Mouse (Mus musculus): ENCODE measurements at regions not wholly inside any gene's neighbourhood (a gene's known extent, or its start where the extent isn't known, plus 50 kb on each side); places are given as distances from the start of the nearest gene placed in this dataset.

DNA sequence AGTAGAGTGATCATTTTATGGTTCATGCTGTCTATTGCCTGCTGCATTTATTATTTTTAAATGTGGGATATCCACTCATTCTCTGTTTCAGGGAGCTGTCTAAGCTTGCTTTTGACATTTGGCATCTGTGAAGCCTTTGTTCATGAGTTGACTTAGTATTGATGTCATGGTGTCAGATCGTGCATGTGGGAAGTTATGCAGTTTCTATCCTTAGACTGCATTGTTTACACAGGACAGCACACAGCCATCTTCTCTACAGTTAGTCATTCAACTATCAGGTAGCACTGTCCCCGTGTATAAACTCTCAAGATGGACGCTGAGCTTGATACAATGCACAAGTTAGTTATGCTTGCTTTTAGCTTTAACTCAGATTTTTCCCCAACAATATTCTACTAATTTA is 247.8 kb upstream of the Pde3a start:
- H3K27me3 ChIP-seq (ENCODE audit: control insufficient read depth, insufficient read depth, low read length) = no peaks in the 10 kb centered on the region
- no peaks in the 10 kb centered on the region for H3K4me1 ChIP-seq (ENCODE audit: control insufficient read depth, insufficient read depth, insufficient read length)
- no peak for DNase-seq (ENCODE audit: low read depth in 1 of 2, low spot score in 2 of 2)
- H3K27ac ChIP-seq (ENCODE audit: insufficient read depth, low read length) = no peak overlapping the region
- TF ChIP-seq POLR2A (IDR thresholded peaks at IDR 0.05; ENCODE audit: low read depth, low read length) = no peak
- TF ChIP-seq CTCF (IDR thresholded peaks at IDR 0.05; ENCODE audit: extremely low read depth, insufficient read depth, insufficient read length, insufficient replicate concordance) = no peak
- WGBS = 88% methylated on average over 3 of the region's 3 CpGs
- no peaks in the 10 kb centered on the region for H3K36me3 ChIP-seq (ENCODE audit: control insufficient read depth, insufficient read depth, low read length)
- no peak overlapping the region for H3K4me3 ChIP-seq (ENCODE audit: extremely low read depth, insufficient read depth, insufficient read length)

GRCm38 (mm10) chr6:141015055-141015681 is 233.9 kb upstream of the Pde3a start:
- 88% methylated on average over 11 of the region's 11 CpGs for WGBS
- no peak overlapping the region for H3K27ac ChIP-seq (ENCODE audit: insufficient read depth, low read length)
- no peak overlapping the region for H3K4me3 ChIP-seq (ENCODE audit: extremely low read depth, insufficient read depth, insufficient read length)
- H3K4me1 ChIP-seq (ENCODE audit: control insufficient read depth, insufficient read depth, insufficient read length) = no peaks in the 10 kb centered on the region
- DNase-seq (ENCODE audit: low read depth in 1 of 2, low spot score in 2 of 2) = no peak
- H3K36me3 ChIP-seq (ENCODE audit: control insufficient read depth, insufficient read depth, low read length) = no peaks in the 10 kb centered on the region
- TF ChIP-seq CTCF (IDR thresholded peaks at IDR 0.05; ENCODE audit: extremely low read depth, insufficient read depth, insufficient read length, insufficient replicate concordance) (no peak), POLR2A (IDR thresholded peaks at IDR 0.05; ENCODE audit: low read depth, low read length) (no peak)
- no peaks in the 10 kb centered on the region for H3K27me3 ChIP-seq (ENCODE audit: control insufficient read depth, insufficient read depth, low read length)

- no peak overlapping the region for H3K27ac ChIP-seq (ENCODE audit: insufficient read depth, low read length)
- no peaks in the 10 kb centered on the region for H3K36me3 ChIP-seq (ENCODE audit: control insufficient read depth, insufficient read depth, low read length)
- no peaks in the 10 kb centered on the region for H3K27me3 ChIP-seq (ENCODE audit: control insufficient read depth, insufficient read depth, low read length)
- no peak overlapping the region for H3K4me3 ChIP-seq (ENCODE audit: extremely low read depth, insufficient read depth, insufficient read length)
- no peaks in the 10 kb centered on the region for H3K4me1 ChIP-seq (ENCODE audit: control insufficient read depth, insufficient read depth, insufficient read length)
- TF ChIP-seq POLR2A (IDR thresholded peaks at IDR 0.05; ENCODE audit: low read depth, low read length) = no peak
- no peak for TF ChIP-seq CTCF (IDR thresholded peaks at IDR 0.05; ENCODE audit: extremely low read depth, insufficient read depth, insufficient read length, insufficient replicate concordance)
- WGBS = 77% methylated on average over 4 of the region's 4 CpGs
- no peak for DNase-seq (ENCODE audit: low read depth in 1 of 2, low spot score in 2 of 2)
Observed at GRCm38 (mm10) chr6:141023501-141023900, 225.6 kb upstream of the Pde3a start.

DNA sequence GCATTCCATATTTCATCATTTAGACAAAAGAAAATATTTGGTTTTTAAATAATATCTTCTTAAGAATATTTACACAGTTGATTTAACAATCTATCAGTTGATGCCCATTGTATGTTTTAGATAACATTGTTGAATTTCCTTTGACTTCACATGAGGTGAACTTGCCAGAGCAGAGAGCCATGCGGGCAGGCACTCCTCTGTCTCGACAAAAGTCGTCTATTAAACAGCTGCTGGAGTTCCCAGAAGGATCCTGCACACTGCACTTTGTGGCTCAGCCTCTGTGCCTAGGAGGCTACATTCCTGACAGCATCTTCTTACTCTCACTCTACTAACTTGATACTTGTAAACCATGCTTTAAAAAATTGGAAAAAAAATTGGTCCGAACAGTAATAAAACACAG is 221.7 kb upstream of the Pde3a start:
- H3K4me1 ChIP-seq (ENCODE audit: control insufficient read depth, insufficient read depth, insufficient read length) = no peaks in the 10 kb centered on the region
- H3K36me3 ChIP-seq (ENCODE audit: control insufficient read depth, insufficient read depth, low read length) = no peaks in the 10 kb centered on the region
- no peaks in the 10 kb centered on the region for H3K27me3 ChIP-seq (ENCODE audit: control insufficient read depth, insufficient read depth, low read length)
- H3K4me3 ChIP-seq (ENCODE audit: extremely low read depth, insufficient read depth, insufficient read length) = no peak overlapping the region
- no peak overlapping the region for H3K27ac ChIP-seq (ENCODE audit: insufficient read depth, low read length)
- TF ChIP-seq POLR2A (IDR thresholded peaks at IDR 0.05; ENCODE audit: low read depth, low read length) = no peak
- no peak for TF ChIP-seq CTCF (IDR thresholded peaks at IDR 0.05; ENCODE audit: extremely low read depth, insufficient read depth, insufficient read length, insufficient replicate concordance)
- DNase-seq (ENCODE audit: low read depth in 1 of 2, low spot score in 2 of 2) = no peak
- WGBS = 71% methylated on average over 4 of the region's 4 CpGs

GRCm38 (mm10) chr6:141027787-141028186 is 221.3 kb upstream of the Pde3a start:
- Histone ChIP-seq H3K36me3 (ENCODE audit: control insufficient read depth, insufficient read depth, low read length) (no peaks in the 10 kb centered on the region), H3K4me3 (ENCODE audit: extremely low read depth, insufficient read depth, insufficient read length) (no peak overlapping the region), H3K27ac (ENCODE audit: insufficient read depth, low read length) (no peak overlapping the region), H3K4me1 (ENCODE audit: control insufficient read depth, insufficient read depth, insufficient read length) (no peaks in the 10 kb centered on the region), H3K27me3 (ENCODE audit: control insufficient read depth, insufficient read depth, low read length) (no peaks in the 10 kb centered on the region)
- 87% methylated on average over 5 of the region's 5 CpGs for WGBS
- no peak for TF ChIP-seq CTCF (IDR thresholded peaks at IDR 0.05; ENCODE audit: extremely low read depth, insufficient read depth, insufficient read length, insufficient replicate concordance)
- TF ChIP-seq POLR2A (IDR thresholded peaks at IDR 0.05; ENCODE audit: low read depth, low read length) = no peak
- no peak for DNase-seq (ENCODE audit: low read depth in 1 of 2, low spot score in 2 of 2)

GRCm38 (mm10) chr6:141034824-141035223 is 214.2 kb upstream of the Pde3a start:
- Histone ChIP-seq H3K27ac (ENCODE audit: insufficient read depth, low read length) (no peak overlapping the region), H3K36me3 (ENCODE audit: control insufficient read depth, insufficient read depth, low read length) (no peaks in the 10 kb centered on the region), H3K4me1 (ENCODE audit: control insufficient read depth, insufficient read depth, insufficient read length) (no peaks in the 10 kb centered on the region), H3K4me3 (ENCODE audit: extremely low read depth, insufficient read depth, insufficient read length) (no peak overlapping the region), H3K27me3 (ENCODE audit: control insufficient read depth, insufficient read depth, low read length) (no peaks in the 10 kb centered on the region)
- no peak for DNase-seq (ENCODE audit: low read depth in 1 of 2, low spot score in 2 of 2)
- TF ChIP-seq CTCF (IDR thresholded peaks at IDR 0.05; ENCODE audit: extremely low read depth, insufficient read depth, insufficient read length, insufficient replicate concordance) = no peak
- TF ChIP-seq POLR2A (IDR thresholded peaks at IDR 0.05; ENCODE audit: low read depth, low read length) = no peak
- 77% methylated on average over 5 of the region's 5 CpGs for WGBS

GRCm38 (mm10) chr6:141041358-141041757 is 207.7 kb upstream of the Pde3a start:
- Histone ChIP-seq H3K36me3 (ENCODE audit: control insufficient read depth, insufficient read depth, low read length) (no peaks in the 10 kb centered on the region), H3K4me1 (ENCODE audit: control insufficient read depth, insufficient read depth, insufficient read length) (no peaks in the 10 kb centered on the region), H3K4me3 (ENCODE audit: extremely low read depth, insufficient read depth, insufficient read length) (no peak overlapping the region), H3K27ac (ENCODE audit: insufficient read depth, low read length) (no peak overlapping the region), H3K27me3 (ENCODE audit: control insufficient read depth, insufficient read depth, low read length) (no peaks in the 10 kb centered on the region)
- 76% methylated on average over 5 of the region's 5 CpGs for WGBS
- no peak for TF ChIP-seq POLR2A (IDR thresholded peaks at IDR 0.05; ENCODE audit: low read depth, low read length)
- no peak for TF ChIP-seq CTCF (IDR thresholded peaks at IDR 0.05; ENCODE audit: extremely low read depth, insufficient read depth, insufficient read length, insufficient replicate concordance)
- DNase-seq (ENCODE audit: low read depth in 1 of 2, low spot score in 2 of 2) = no peak

All from spleen, adult 2 months (tissue).